Mouse (Mus musculus): ENCODE measurements at regions not wholly inside any gene's neighbourhood (a gene's known extent, or its start where the extent isn't known, plus 50 kb on each side); places are given as distances from the start of the nearest gene placed in this dataset.

DNA sequence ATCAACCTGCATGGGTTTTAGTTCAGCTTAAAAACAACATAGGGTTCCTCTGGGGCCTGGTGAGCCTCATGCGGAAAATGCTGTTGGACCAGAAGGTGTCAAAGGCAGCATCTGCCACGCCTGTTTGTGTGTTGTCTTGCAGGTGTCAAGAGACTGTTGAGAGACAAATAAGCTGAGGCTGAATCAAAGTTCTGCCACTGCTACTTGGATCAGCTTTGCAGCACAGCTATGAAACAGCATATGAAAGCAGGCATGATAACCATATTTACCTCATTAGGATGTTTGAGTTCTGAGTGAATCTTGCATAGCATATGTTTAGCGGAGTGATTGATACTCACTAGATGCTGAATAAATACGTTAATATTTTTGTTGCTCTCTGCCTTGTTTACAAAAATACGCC is 280.8 kb downstream of the D3Ertd751e start:
- no peak for TF ChIP-seq POLR2A (IDR thresholded peaks at IDR 0.05; ENCODE audit: low read depth, low read length)
- no peak for TF ChIP-seq EP300 (IDR thresholded peaks at IDR 0.05; ENCODE audit: low read length)
- no peak for TF ChIP-seq CTCF (conservative IDR thresholded peaks at IDR 0.05 in 1 of 2, IDR thresholded peaks at IDR 0.05 in 1 of 2; ENCODE audit: low read depth in 2 of 2, low read length in 2 of 2)
- TF ChIP-seq PAX5 (IDR thresholded peaks at IDR 0.05; ENCODE audit: low read length): no peak
- TF ChIP-seq USF1 (IDR thresholded peaks at IDR 0.05; ENCODE audit: low read depth, low read length): no peak
- TF ChIP-seq ZMIZ1 (IDR thresholded peaks at IDR 0.05; ENCODE audit: low read depth, low read length): no peak
- TF ChIP-seq IRF4 (IDR thresholded peaks at IDR 0.05; ENCODE audit: low read depth, low read length): no peak
- no peak for TF ChIP-seq SMC3 (IDR thresholded peaks at IDR 0.05; ENCODE audit: low read depth, low read length)
- no peak for TF ChIP-seq MAFK (IDR thresholded peaks at IDR 0.05; ENCODE audit: insufficient replicate concordance, low read length)
- TF ChIP-seq MYC (IDR thresholded peaks at IDR 0.05; ENCODE audit: low read depth, low read length): no peak
- TF ChIP-seq TBP (conservative IDR thresholded peaks at IDR 0.05; ENCODE audit: low read depth, low read length): no peak
- TF ChIP-seq ELF1 (IDR thresholded peaks at IDR 0.05; ENCODE audit: low read depth, low read length): no peak
